Mouse (Mus musculus): ENCODE measurements around the gene Kcnmb1.

- TF ChIP-seq CTCF (conservative IDR thresholded peaks at IDR 0.05; ENCODE audit: insufficient read depth, insufficient read length, low read depth, low read length) (no peak), POLR2A (IDR thresholded peaks at IDR 0.05; ENCODE audit: low read depth, low read length) (no peak)
These were observed 33.4 kb upstream of the Kcnmb1 start for GRCm38 (mm10) chr11:33929412-33929811.
